In the genomic region with DNA sequence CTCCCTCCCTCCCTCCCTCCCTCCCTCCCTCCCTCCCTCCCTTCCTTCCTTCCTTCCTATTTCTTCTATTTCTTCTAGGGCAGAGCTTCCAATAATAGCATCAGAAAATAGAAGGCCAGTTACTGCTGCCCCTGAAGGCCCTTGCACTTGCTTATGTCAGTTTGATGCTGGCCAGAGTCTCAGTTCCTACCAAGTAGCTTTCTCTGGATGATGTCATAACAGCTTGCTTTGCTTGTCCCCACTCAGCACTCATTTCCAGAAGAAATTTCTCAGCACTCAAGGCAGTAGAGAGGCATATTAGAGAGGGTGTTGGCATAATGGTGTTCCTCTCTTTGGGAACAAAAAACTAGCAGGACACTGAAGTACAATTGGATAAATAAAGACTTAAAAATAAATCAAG, we compare ENCODE assay signal across 18 mouse cellular contexts.
"Had no signal": no experiment of that assay in that cellular context is flagged by ENCODE, and none has a peak within 500 bp of the region (broad histone marks: within the 10 kb centered on the region; RNA-seq: fewer than 3 reads in every experiment).

No protein-coding gene starts in this region.

- H3K4me2 ChIP-seq: lung, embryonic 14.5 days; midbrain, embryonic 12.5 days; neural tube, embryonic 13.5 days; neural tube, embryonic 15.5 days had no signal

- H3K4me1 ChIP-seq: midbrain, embryonic 10.5 days; midbrain, embryonic 12.5 days; neural tube, embryonic 13.5 days; neural tube, embryonic 15.5 days had no signal

- H3K9me3 ChIP-seq: midbrain, embryonic 10.5 days; midbrain, embryonic 12.5 days; neural tube, embryonic 13.5 days; neural tube, embryonic 15.5 days had no signal

- H3K36me3 ChIP-seq: midbrain, embryonic 10.5 days; midbrain, embryonic 12.5 days; neural tube, embryonic 13.5 days; neural tube, embryonic 15.5 days had no signal

- H3K9ac ChIP-seq: lung, embryonic 14.5 days; midbrain, embryonic 12.5 days; neural tube, embryonic 13.5 days; neural tube, embryonic 15.5 days had no signal

- DNase-seq: lung, embryonic 14.5 days; lung, postnatal 10 days; lung, postnatal 4 days; midbrain, embryonic 14.5 days; retina, postnatal 1 day; right cerebral cortex, adult 18-20 months; right cerebral cortex, postnatal 25 days; right cerebral cortex, postnatal 4 days; spleen, adult 18-20 months; thymus, adult 18-20 months; thymus, postnatal 14 days; thymus, postnatal 36 days had no signal

- ATAC-seq: midbrain, embryonic 16.5 days had no signal

- H3K4me3 ChIP-seq: midbrain, embryonic 10.5 days; midbrain, embryonic 12.5 days; myocyte; neural tube, embryonic 13.5 days; neural tube, embryonic 15.5 days had no signal

- H3K27ac ChIP-seq: midbrain, embryonic 10.5 days; midbrain, embryonic 12.5 days; neural tube, embryonic 13.5 days; neural tube, embryonic 15.5 days had no signal

- H3K27me3 ChIP-seq: midbrain, embryonic 12.5 days; neural tube, embryonic 13.5 days; neural tube, embryonic 15.5 days had no signal
